Mouse (Mus musculus): ENCODE data around the gene Ptbp3. TPM values are rescaled to one million over a fixed set of nuclear protein-coding genes. Genes with fewer than 3 reads are reported as not detected.
A peak's percentile ranks its signal among the peaks of the same experiment; 100 is the strongest.

Gene Ptbp3
- polyA plus RNA-seq, 1 experiment from 2014 or later = 23.7 TPM

GRCm38 (mm10) chr4:59441265-59441664 lies 107.9 kb downstream of the Ptbp3 start:
- Histone ChIP-seq H3K9ac (replicated peaks; ENCODE audit: low read length) (no peak overlapping the region), H3K4me1 (ENCODE audit: control insufficient read depth, insufficient read depth, low read length) (no peaks in the 10 kb centered on the region), H3K4me3 (replicated peaks; ENCODE audit: low read depth, low read length) (no peak overlapping the region), H3K4me2 (ENCODE audit: low read length) (no peak overlapping the region), H3K27me3 (ENCODE audit: control insufficient read depth, insufficient read depth, low read length) (peaks cover 22% of the 10 kb centered on the region), H3K36me3 (ENCODE audit: control insufficient read depth, insufficient read depth, low read length) (no peaks in the 10 kb centered on the region), H3K27ac (replicated peaks; ENCODE audit: low read depth, low read length) (no peak overlapping the region), H3K9me3 (ENCODE audit: control insufficient read depth, low read length) (no peaks in the 10 kb centered on the region)
- no peak for ATAC-seq (ENCODE audit: low FRiP score, low TSS enrichment)
- DNase-seq = no peak
- WGBS = 96% methylated on average over 1 of the region's 1 CpGs

- peaks cover 22% of the 10 kb centered on the region for H3K27me3 ChIP-seq (ENCODE audit: control insufficient read depth, insufficient read depth, low read length)
- H3K27ac ChIP-seq (replicated peaks; ENCODE audit: low read depth, low read length) = no peak overlapping the region
- no peaks in the 10 kb centered on the region for H3K4me1 ChIP-seq (ENCODE audit: control insufficient read depth, insufficient read depth, low read length)
- no peaks in the 10 kb centered on the region for H3K9me3 ChIP-seq (ENCODE audit: control insufficient read depth, low read length)
- no peaks in the 10 kb centered on the region for H3K36me3 ChIP-seq (ENCODE audit: control insufficient read depth, insufficient read depth, low read length)
- 53% methylated on average over 2 of the region's 2 CpGs for WGBS
- no peak overlapping the region for H3K9ac ChIP-seq (replicated peaks; ENCODE audit: low read length)
- no peak for DNase-seq
- H3K4me2 ChIP-seq (ENCODE audit: low read length) = no peak overlapping the region
- ATAC-seq (ENCODE audit: low FRiP score, low TSS enrichment) = no peak
- no peak overlapping the region for H3K4me3 ChIP-seq (replicated peaks; ENCODE audit: low read depth, low read length)
Measured at GRCm38 (mm10) chr4:59439960-59440359, 109.2 kb downstream of the Ptbp3 start.

GRCm38 (mm10) chr4:59439041-59439440 lies 110.1 kb downstream of the Ptbp3 start:
- Histone ChIP-seq H3K9ac (replicated peaks; ENCODE audit: low read length) (no peak overlapping the region), H3K27ac (replicated peaks; ENCODE audit: low read depth, low read length) (no peak overlapping the region), H3K9me3 (ENCODE audit: control insufficient read depth, low read length) (no peaks in the 10 kb centered on the region), H3K4me1 (ENCODE audit: control insufficient read depth, insufficient read depth, low read length) (no peaks in the 10 kb centered on the region), H3K4me2 (ENCODE audit: low read length) (no peak overlapping the region), H3K4me3 (replicated peaks; ENCODE audit: low read depth, low read length) (no peak overlapping the region), H3K27me3 (ENCODE audit: control insufficient read depth, insufficient read depth, low read length) (peaks cover 22% of the 10 kb centered on the region), H3K36me3 (ENCODE audit: control insufficient read depth, insufficient read depth, low read length) (no peaks in the 10 kb centered on the region)
- WGBS = 40% methylated on average over 5 of the region's 5 CpGs
- no peak for ATAC-seq (ENCODE audit: low FRiP score, low TSS enrichment)
- DNase-seq = no peak

- ATAC-seq (ENCODE audit: low FRiP score, low TSS enrichment) (peak; percentile 81), DNase-seq (peak; percentile 80)
- no peaks in the 10 kb centered on the region for H3K9me3 ChIP-seq (ENCODE audit: control insufficient read depth, low read length)
- no peaks in the 10 kb centered on the region for H3K36me3 ChIP-seq (ENCODE audit: control insufficient read depth, insufficient read depth, low read length)
- peaks cover 22% of the 10 kb centered on the region for H3K27me3 ChIP-seq (ENCODE audit: control insufficient read depth, insufficient read depth, low read length)
- peak within 1 kb of the TSS; percentile 58 for H3K4me3 ChIP-seq (replicated peaks; ENCODE audit: low read depth, low read length)
- H3K9ac ChIP-seq (replicated peaks; ENCODE audit: low read length) = peak within 1 kb of the TSS; percentile 68
- no peak within 1 kb of the TSS for H3K27ac ChIP-seq (replicated peaks; ENCODE audit: low read depth, low read length)
- under 1% methylated on average over 75 of the region's 75 CpGs for WGBS
- H3K4me2 ChIP-seq (ENCODE audit: low read length) = peak within 1 kb of the TSS; percentile 99
- no peaks in the 10 kb centered on the region for H3K4me1 ChIP-seq (ENCODE audit: control insufficient read depth, insufficient read depth, low read length)
Measured at GRCm38 (mm10) chr4:59437990-59438854, 110.9 kb downstream of the Ptbp3 start, which contains the start of gene Susd1. Gene Susd1, minus strand, starts transcription at chr4:59438633.

- H3K4me1 ChIP-seq (ENCODE audit: control insufficient read depth, insufficient read depth, low read length) = no peaks in the 10 kb centered on the region
- DNase-seq = no peak
- no peak overlapping the region for H3K9ac ChIP-seq (replicated peaks; ENCODE audit: low read length)
- no peaks in the 10 kb centered on the region for H3K36me3 ChIP-seq (ENCODE audit: control insufficient read depth, insufficient read depth, low read length)
- peaks cover 22% of the 10 kb centered on the region for H3K27me3 ChIP-seq (ENCODE audit: control insufficient read depth, insufficient read depth, low read length)
- no peak overlapping the region for H3K27ac ChIP-seq (replicated peaks; ENCODE audit: low read depth, low read length)
- H3K9me3 ChIP-seq (ENCODE audit: control insufficient read depth, low read length) = no peaks in the 10 kb centered on the region
- 88% methylated on average over 4 of the region's 4 CpGs for WGBS
- no peak overlapping the region for H3K4me3 ChIP-seq (replicated peaks; ENCODE audit: low read depth, low read length)
- ATAC-seq (ENCODE audit: low FRiP score, low TSS enrichment) = no peak
- H3K4me2 ChIP-seq (ENCODE audit: low read length) = no peak overlapping the region
Measured at GRCm38 (mm10) chr4:59435951-59436350, 113.2 kb downstream of the Ptbp3 start.

GRCm38 (mm10) chr4:59434039-59434438 lies 115.1 kb downstream of the Ptbp3 start:
- Histone ChIP-seq H3K9ac (replicated peaks; ENCODE audit: low read length) (no peak overlapping the region), H3K4me1 (ENCODE audit: control insufficient read depth, insufficient read depth, low read length) (no peaks in the 10 kb centered on the region), H3K9me3 (ENCODE audit: control insufficient read depth, low read length) (no peaks in the 10 kb centered on the region), H3K4me2 (ENCODE audit: low read length) (no peak overlapping the region), H3K4me3 (replicated peaks; ENCODE audit: low read depth, low read length) (no peak overlapping the region), H3K36me3 (ENCODE audit: control insufficient read depth, insufficient read depth, low read length) (no peaks in the 10 kb centered on the region), H3K27ac (replicated peaks; ENCODE audit: low read depth, low read length) (no peak overlapping the region), H3K27me3 (ENCODE audit: control insufficient read depth, insufficient read depth, low read length) (peaks cover 20% of the 10 kb centered on the region)
- ATAC-seq (ENCODE audit: low FRiP score, low TSS enrichment) = no peak
- DNase-seq = no peak
- 62% methylated on average over 3 of the region's 3 CpGs for WGBS

- no peak for ATAC-seq (ENCODE audit: low FRiP score, low TSS enrichment)
- H3K36me3 ChIP-seq (ENCODE audit: control insufficient read depth, insufficient read depth, low read length) = no peaks in the 10 kb centered on the region
- no peak overlapping the region for H3K9ac ChIP-seq (replicated peaks; ENCODE audit: low read length)
- H3K9me3 ChIP-seq (ENCODE audit: control insufficient read depth, low read length) = no peaks in the 10 kb centered on the region
- H3K27me3 ChIP-seq (ENCODE audit: control insufficient read depth, insufficient read depth, low read length) = no peaks in the 10 kb centered on the region
- H3K4me2 ChIP-seq (ENCODE audit: low read length) = no peak overlapping the region
- H3K27ac ChIP-seq (replicated peaks; ENCODE audit: low read depth, low read length) = no peak overlapping the region
- no peak for DNase-seq
- no peaks in the 10 kb centered on the region for H3K4me1 ChIP-seq (ENCODE audit: control insufficient read depth, insufficient read depth, low read length)
- 93% methylated on average over 6 of the region's 6 CpGs for WGBS
- no peak overlapping the region for H3K4me3 ChIP-seq (replicated peaks; ENCODE audit: low read depth, low read length)
Measured at GRCm38 (mm10) chr4:59429128-59429527, 120.0 kb downstream of the Ptbp3 start.

- Histone ChIP-seq H3K4me1 (ENCODE audit: control insufficient read depth, insufficient read depth, low read length) (no peaks in the 10 kb centered on the region), H3K36me3 (ENCODE audit: control insufficient read depth, insufficient read depth, low read length) (no peaks in the 10 kb centered on the region), H3K4me3 (replicated peaks; ENCODE audit: low read depth, low read length) (no peak overlapping the region), H3K9me3 (ENCODE audit: control insufficient read depth, low read length) (no peaks in the 10 kb centered on the region), H3K4me2 (ENCODE audit: low read length) (no peak overlapping the region), H3K27ac (replicated peaks; ENCODE audit: low read depth, low read length) (no peak overlapping the region), H3K27me3 (ENCODE audit: control insufficient read depth, insufficient read depth, low read length) (no peaks in the 10 kb centered on the region), H3K9ac (replicated peaks; ENCODE audit: low read length) (no peak overlapping the region)
- no peak for ATAC-seq (ENCODE audit: low FRiP score, low TSS enrichment)
- no peak for DNase-seq
- 84% methylated on average over 5 of the region's 5 CpGs for WGBS
Measured at GRCm38 (mm10) chr4:59426429-59426828, 122.7 kb downstream of the Ptbp3 start.

GRCm38 (mm10) chr4:59422808-59423207 lies 126.4 kb downstream of the Ptbp3 start:
- no peak for DNase-seq
- Histone ChIP-seq H3K4me3 (replicated peaks; ENCODE audit: low read depth, low read length) (no peak overlapping the region), H3K9me3 (ENCODE audit: control insufficient read depth, low read length) (no peaks in the 10 kb centered on the region), H3K4me2 (ENCODE audit: low read length) (no peak overlapping the region), H3K27me3 (ENCODE audit: control insufficient read depth, insufficient read depth, low read length) (no peaks in the 10 kb centered on the region), H3K36me3 (ENCODE audit: control insufficient read depth, insufficient read depth, low read length) (no peaks in the 10 kb centered on the region), H3K4me1 (ENCODE audit: control insufficient read depth, insufficient read depth, low read length) (no peaks in the 10 kb centered on the region), H3K9ac (replicated peaks; ENCODE audit: low read length) (no peak overlapping the region), H3K27ac (replicated peaks; ENCODE audit: low read depth, low read length) (no peak overlapping the region)
- no peak for ATAC-seq (ENCODE audit: low FRiP score, low TSS enrichment)

Measured in midbrain, embryonic 14.5 days (tissue).